Mouse (Mus musculus) heart, embryonic 12.5 days (tissue): ENCODE results near the gene Mbnl2. TPM values are rescaled to one million over a fixed set of nuclear protein-coding genes. Genes with fewer than 3 reads are reported as not detected.
A peak's percentile ranks its signal among the peaks of the same experiment; 100 is the strongest.

Experiments
- ATAC-seq: fragments of 200-750 bp; cut with Nextera tagmentation; 2 replicates; pipeline ENCODE4 v1.8.0; 2017; ENCODE audit warnings: moderate TSS enrichment, moderate library complexity; ENCODE audit not compliant: insufficient number of reproducible peaks, low FRiP score
- H3K27ac ChIP-seq: fragments of 300-500 bp; sonication (generic); 2 replicates; pipeline ENCODE4 v1.5.1; 2016; ENCODE audit warnings: mild to moderate bottlenecking, moderate library complexity; ENCODE audit not compliant: poor library complexity, severe bottlenecking
- H3K27me3 ChIP-seq: fragments of 300-500 bp; sonication (generic); replicated peaks from 2 replicates; pipeline ENCODE4 v1.6.1; 2016; ENCODE audit warnings: mild to moderate bottlenecking, moderate library complexity
- H3K36me3 ChIP-seq: fragments of 300-500 bp; sonication (generic); 2 replicates; pipeline ENCODE4 v1.6.1; 2016; ENCODE audit warnings: mild to moderate bottlenecking, moderate library complexity
- H3K4me1 ChIP-seq: fragments of 300-500 bp; sonication (generic); replicated peaks from 2 replicates; pipeline ENCODE4 v1.6.1; 2016; ENCODE audit warnings: mild to moderate bottlenecking
- H3K4me2 ChIP-seq: fragments of 300-500 bp; sonication (generic); 2 replicates; pipeline ENCODE4 v1.6.1; 2016; ENCODE audit warnings: mild to moderate bottlenecking, moderate library complexity
- H3K4me3 ChIP-seq: fragments of 300-500 bp; sonication (generic); 2 replicates; pipeline ENCODE4 v1.5.1; 2016; ENCODE audit warnings: mild to moderate bottlenecking
- H3K9ac ChIP-seq: fragments of 300-500 bp; sonication (generic); 2 replicates; pipeline ENCODE4 v1.6.1; 2016; ENCODE audit warnings: mild to moderate bottlenecking, moderate library complexity
- H3K9me3 ChIP-seq: fragments of 300-500 bp; sonication (generic); replicated peaks from 2 replicates; pipeline ENCODE4 v1.6.1; 2016; ENCODE audit warnings: mild to moderate bottlenecking, moderate library complexity
- WGBS: fragments of 180-500 bp; shearing (Covaris S2); methylation state at CpG from one replicate; pipeline ENCODE4 v1.1.7; 2016; 5-methylcytosine and 5-hydroxymethylcytosine counted together
- polyA plus RNA-seq: library from polyadenylated mRNA; unstranded; fragments of >200 nt; fragmentation: Nextera tagmentation; extraction: Ambion mirVana; gene quantifications from 2 replicates; pipeline ENCODE4 v1.2.1, GENCODE M21; 2016

Mbnl2 gene
- polyA plus RNA-seq, 1 experiment from 2014 or later = 108 TPM

- Histone ChIP-seq H3K9me3 (no peaks in the 10 kb centered on the region), H3K27ac (no peak overlapping the region), H3K27me3 (no peaks in the 10 kb centered on the region), H3K36me3 (no peaks in the 10 kb centered on the region), H3K9ac (no peak overlapping the region), H3K4me3 (no peak overlapping the region), H3K4me2 (no peak overlapping the region), H3K4me1 (no peaks in the 10 kb centered on the region)
- ATAC-seq = no peak
- WGBS = 87% methylated on average over 1 of the region's 1 CpGs
These were observed 16.0 kb upstream of the Mbnl2 start for GRCm38 (mm10) chr14:120259426-120259825.

- Histone ChIP-seq H3K4me1 (no peaks in the 10 kb centered on the region), H3K4me2 (no peak overlapping the region), H3K9me3 (no peaks in the 10 kb centered on the region)
These were observed 13.9 kb upstream of the Mbnl2 start for GRCm38 (mm10) chr14:120261606-120262005.

GRCm38 (mm10) chr14:120262660-120263379 is 12.6 kb upstream of the Mbnl2 start:
- no peaks in the 10 kb centered on the region for H3K36me3 ChIP-seq
- no peak overlapping the region for H3K9ac ChIP-seq
- no peaks in the 10 kb centered on the region for H3K4me1 ChIP-seq
- no peak for ATAC-seq
- H3K27me3 ChIP-seq = no peaks in the 10 kb centered on the region
- H3K9me3 ChIP-seq = no peaks in the 10 kb centered on the region
- no peak overlapping the region for H3K4me2 ChIP-seq
- H3K27ac ChIP-seq = no peak overlapping the region
- H3K4me3 ChIP-seq = no peak overlapping the region
- WGBS = 81% methylated on average over 14 of the region's 14 CpGs

More at GRCm38 (mm10) chr14:120261606-120262005, 13.9 kb upstream of the Mbnl2 start:
- H3K27me3 ChIP-seq = no peaks in the 10 kb centered on the region
- H3K4me3 ChIP-seq = no peak overlapping the region
- ATAC-seq = no peak
- no peak overlapping the region for H3K9ac ChIP-seq
- no peak overlapping the region for H3K27ac ChIP-seq
- H3K36me3 ChIP-seq = no peaks in the 10 kb centered on the region
- 86% methylated on average over 11 of the region's 11 CpGs for WGBS

DNA sequence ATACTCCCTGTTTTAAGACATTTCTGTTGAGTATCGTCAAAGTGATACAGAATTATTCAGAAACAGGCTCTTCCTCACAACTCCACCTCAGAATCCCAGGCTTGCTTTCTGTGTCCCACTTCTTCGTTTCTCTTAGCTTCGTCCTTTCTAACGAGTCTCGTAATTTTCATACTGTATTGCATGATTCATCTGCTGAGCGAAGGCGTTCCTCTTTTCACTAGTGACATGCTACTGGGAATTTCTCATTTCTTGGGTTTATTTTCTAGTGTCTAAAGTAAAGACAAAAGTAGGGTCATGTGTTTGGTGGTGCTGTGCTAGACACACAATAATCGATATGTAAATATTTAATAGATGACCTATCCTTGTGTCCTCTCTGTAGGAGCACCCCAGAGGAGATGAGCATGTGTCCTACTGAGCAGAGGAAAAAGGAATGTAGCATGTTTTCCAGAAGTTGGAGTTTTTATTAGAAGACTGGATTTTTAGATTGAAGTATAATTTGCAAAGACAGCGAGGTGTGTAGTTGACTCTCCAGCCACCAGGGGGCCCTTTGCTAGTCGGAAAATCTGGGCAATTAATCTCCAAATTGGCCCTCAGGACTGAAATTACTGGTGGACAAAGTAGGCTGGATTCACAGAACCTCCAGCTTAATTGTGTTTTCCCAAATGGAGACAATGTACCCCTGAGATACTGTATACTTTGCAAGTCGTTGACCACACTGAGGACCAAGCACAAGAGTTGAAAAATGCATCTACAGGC is 11.9 kb upstream of the Mbnl2 start:
- H3K9ac ChIP-seq = no peak overlapping the region
- WGBS = 77% methylated on average over 11 of the region's 11 CpGs
- no peaks in the 10 kb centered on the region for H3K9me3 ChIP-seq
- H3K27me3 ChIP-seq = no peaks in the 10 kb centered on the region
- H3K27ac ChIP-seq = no peak overlapping the region
- ATAC-seq = no peak
- H3K4me1 ChIP-seq = no peaks in the 10 kb centered on the region
- no peak overlapping the region for H3K4me2 ChIP-seq
- no peak overlapping the region for H3K4me3 ChIP-seq
- no peaks in the 10 kb centered on the region for H3K36me3 ChIP-seq

DNA sequence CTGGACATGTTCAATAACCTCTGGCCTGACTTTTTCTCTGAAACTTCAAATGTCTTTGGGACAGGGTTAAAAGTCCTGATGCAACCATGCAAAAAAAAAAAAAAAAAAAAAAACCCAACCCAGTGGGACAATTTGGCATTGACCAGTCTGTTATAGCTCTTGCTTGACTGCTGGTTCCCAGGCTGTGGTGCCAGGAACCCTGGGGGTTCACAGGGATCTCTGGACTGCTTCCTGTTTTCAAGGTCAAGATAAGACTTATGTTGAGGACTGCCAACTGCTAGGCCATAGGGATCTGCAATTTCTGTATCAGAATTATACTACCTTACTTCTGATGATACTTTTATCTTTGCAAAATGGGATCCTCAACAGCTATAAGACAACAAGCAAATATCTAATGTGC is 9.6 kb upstream of the Mbnl2 start:
- Histone ChIP-seq H3K9ac (no peak overlapping the region), H3K27me3 (no peaks in the 10 kb centered on the region), H3K27ac (no peak overlapping the region), H3K4me1 (peaks cover 4% of the 10 kb centered on the region), H3K4me2 (no peak overlapping the region), H3K36me3 (no peaks in the 10 kb centered on the region), H3K4me3 (no peak overlapping the region), H3K9me3 (no peaks in the 10 kb centered on the region)
- no peak for ATAC-seq

DNA sequence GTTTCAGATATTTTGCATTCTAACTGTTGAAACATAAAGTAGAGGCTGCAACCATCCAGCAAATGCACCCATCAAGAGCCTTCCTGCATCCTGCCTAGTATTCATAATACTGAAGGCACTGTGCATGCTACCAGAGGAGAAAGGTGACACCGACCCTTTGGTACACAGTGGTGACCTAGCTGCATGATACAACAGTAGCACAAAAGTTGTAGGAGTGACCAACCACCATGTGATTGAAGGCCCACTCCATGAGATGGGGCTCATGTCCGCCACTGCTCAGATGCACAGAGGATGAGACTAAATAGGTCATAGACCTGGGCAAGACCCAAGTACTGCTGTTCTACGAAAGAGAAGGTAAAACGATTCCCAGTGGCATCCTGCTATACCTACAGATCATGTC is 8.3 kb upstream of the Mbnl2 start:
- Histone ChIP-seq H3K4me3 (no peak overlapping the region), H3K27me3 (no peaks in the 10 kb centered on the region), H3K4me2 (no peak overlapping the region), H3K9ac (no peak overlapping the region), H3K27ac (no peak overlapping the region), H3K9me3 (no peaks in the 10 kb centered on the region), H3K4me1 (peaks cover 4% of the 10 kb centered on the region), H3K36me3 (no peaks in the 10 kb centered on the region)
- no peak for ATAC-seq
- 78% methylated on average over 4 of the region's 4 CpGs for WGBS

DNA sequence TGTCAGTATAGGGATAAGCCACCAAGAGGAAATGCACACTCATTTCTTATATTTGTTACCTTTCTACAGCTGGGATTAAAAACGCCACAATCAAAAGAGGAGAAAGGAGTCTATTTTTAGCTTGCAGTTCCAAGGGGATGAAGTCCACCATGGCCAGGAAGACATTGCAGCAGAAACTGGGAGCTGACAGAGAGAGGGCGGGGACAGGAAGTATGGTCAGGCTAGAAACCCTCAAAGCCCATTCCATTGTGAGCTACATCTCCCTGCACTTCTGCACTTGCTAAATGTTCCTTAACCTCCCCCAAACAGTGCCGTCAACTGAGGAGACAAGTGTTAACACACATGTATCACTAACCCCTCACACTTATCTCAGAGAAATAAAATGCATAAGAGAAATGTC is 5.4 kb upstream of the Mbnl2 start:
- no peak overlapping the region for H3K4me2 ChIP-seq
- ATAC-seq = no peak
- no peak overlapping the region for H3K27ac ChIP-seq
- 45% methylated on average over 3 of the region's 3 CpGs for WGBS
- H3K9me3 ChIP-seq = no peaks in the 10 kb centered on the region
- H3K36me3 ChIP-seq = no peaks in the 10 kb centered on the region
- no peaks in the 10 kb centered on the region for H3K27me3 ChIP-seq
- H3K4me1 ChIP-seq = peaks cover 13% of the 10 kb centered on the region
- no peak overlapping the region for H3K4me3 ChIP-seq
- H3K9ac ChIP-seq = no peak overlapping the region

DNA sequence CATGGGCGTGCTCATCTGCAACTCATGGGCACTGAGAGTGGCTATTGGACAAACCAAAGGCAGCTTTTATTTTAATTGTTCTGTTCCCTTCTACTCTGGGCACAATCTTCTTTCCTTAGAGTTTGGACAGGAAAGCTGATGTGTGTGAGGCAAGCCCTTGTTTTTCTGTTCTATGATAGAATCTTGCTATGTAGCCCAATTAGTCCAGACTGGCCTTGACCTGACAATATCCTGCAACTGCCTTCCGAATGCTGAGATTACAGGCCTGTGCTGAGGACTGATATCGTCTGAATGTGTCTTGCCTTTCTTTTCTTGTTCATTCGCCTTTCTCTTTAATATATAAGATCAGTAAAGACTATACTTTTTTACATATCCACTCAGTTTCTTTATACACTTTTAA is 4.8 kb upstream of the Mbnl2 start:
- no peaks in the 10 kb centered on the region for H3K27me3 ChIP-seq
- H3K9me3 ChIP-seq = no peaks in the 10 kb centered on the region
- no peak overlapping the region for H3K9ac ChIP-seq
- no peak overlapping the region for H3K27ac ChIP-seq
- no peak overlapping the region for H3K4me2 ChIP-seq
- no peak overlapping the region for H3K4me3 ChIP-seq
- ATAC-seq = no peak
- no peaks in the 10 kb centered on the region for H3K36me3 ChIP-seq
- 58% methylated on average over 4 of the region's 4 CpGs for WGBS
- H3K4me1 ChIP-seq = peaks cover 14% of the 10 kb centered on the region

- Histone ChIP-seq H3K4me3 (no peak overlapping the region), H3K27ac (no peak overlapping the region), H3K36me3 (no peaks in the 10 kb centered on the region), H3K4me1 (peaks cover 14% of the 10 kb centered on the region), H3K9ac (no peak overlapping the region), H3K4me2 (no peak overlapping the region), H3K9me3 (no peaks in the 10 kb centered on the region), H3K27me3 (no peaks in the 10 kb centered on the region)
- ATAC-seq = no peak
- WGBS = 82% methylated on average over 8 of the region's 8 CpGs
These were observed 4.4 kb upstream of the Mbnl2 start for GRCm38 (mm10) chr14:120271096-120271495.

- no peaks in the 10 kb centered on the region for H3K9me3 ChIP-seq
- H3K27ac ChIP-seq = no peak overlapping the region
- H3K9ac ChIP-seq = no peak overlapping the region
- H3K36me3 ChIP-seq = no peaks in the 10 kb centered on the region
- H3K27me3 ChIP-seq = no peaks in the 10 kb centered on the region
- H3K4me1 ChIP-seq = peaks cover 30% of the 10 kb centered on the region
- whole genome bisulfite sequencing = 61% methylated on average over 5 of the region's 5 CpGs
- H3K4me3 ChIP-seq = no peak overlapping the region
- no peak overlapping the region for H3K4me2 ChIP-seq
- ATAC-seq = no peak
These were observed 1.7 kb upstream of the Mbnl2 start for GRCm38 (mm10) chr14:120273766-120274165.

- Histone ChIP-seq H3K4me2 (peak overlapping the region; percentile 66), H3K27ac (peak overlapping the region; percentile 98), H3K9me3 (no peaks in the 10 kb centered on the region), H3K36me3 (no peaks in the 10 kb centered on the region), H3K9ac (peak overlapping the region; percentile 86; the same call in 1 of the 2 replicates), H3K27me3 (no peaks in the 10 kb centered on the region), H3K4me3 (peak overlapping the region; percentile 81), H3K4me1 (peaks cover 40% of the 10 kb centered on the region)
- no peak for ATAC-seq
- 46% methylated on average over 5 of the region's 5 CpGs for WGBS
These were observed 723 bp upstream of the Mbnl2 start for GRCm38 (mm10) chr14:120274746-120275145.
